Mouse (Mus musculus) ES-Bruce4 (cell line): ENCODE results near the gene D630039A03Rik. TPM values are rescaled to one million over a fixed set of nuclear protein-coding genes. Genes with fewer than 3 reads are reported as not detected.
"Not testable (repeated sequence)": the region's sequence is repeated elsewhere in the genome, so short reads cannot be mapped to it uniquely, and the experiment has no call there.

Source experiments
- H3K27ac ChIP-seq: 2 replicates; pipeline ENCODE4 v1.5.1; 2012; ENCODE audit warnings: low read length, inconsistent platforms; ENCODE audit not compliant: insufficient read depth
- H3K27me3 ChIP-seq: 2 replicates; pipeline ENCODE4 v1.6.1; 2012; ENCODE audit warnings: mild to moderate bottlenecking, low read length, inconsistent platforms; ENCODE audit not compliant: control insufficient read depth, poor library complexity, insufficient read depth, severe bottlenecking
- H3K36me3 ChIP-seq: 2 replicates; pipeline ENCODE4 v1.6.1; 2012; ENCODE audit warnings: inconsistent platforms, mild to moderate bottlenecking, low read length, moderate library complexity; ENCODE audit not compliant: control insufficient read depth, poor library complexity, insufficient read depth, severe bottlenecking
- H3K4me1 ChIP-seq: one replicate; pipeline ENCODE4 v1.8.1; 2011; ENCODE audit warnings: low read length; ENCODE audit not compliant: control insufficient read depth, insufficient read depth
- H3K4me3 ChIP-seq: 2 replicates; pipeline ENCODE4 v1.5.1; 2011; ENCODE audit warnings: low read depth, mild to moderate bottlenecking, low read length
- H3K9ac ChIP-seq: 2 replicates; pipeline ENCODE4 v1.6.1; 2012; ENCODE audit warnings: low read depth, mild to moderate bottlenecking, inconsistent platforms; ENCODE audit not compliant: poor library complexity, severe bottlenecking
- H3K9me3 ChIP-seq: replicated peaks from 2 replicates; pipeline ENCODE4 v1.6.1; 2012; ENCODE audit warnings: mild to moderate bottlenecking, low read length, inconsistent platforms; ENCODE audit not compliant: control insufficient read depth, poor library complexity, insufficient read depth, severe bottlenecking
- CTCF ChIP-seq: IDR thresholded peaks from one replicate; pipeline ENCODE4 v1.8.1; 2011; ENCODE audit warnings: low read depth, low read length
- EP300 ChIP-seq: IDR thresholded peaks from 2 replicates; pipeline ENCODE4 v1.6.1; 2011; ENCODE audit warnings: low read depth, low read length; ENCODE audit not compliant: insufficient read depth
- POLR2A ChIP-seq: IDR thresholded peaks from one replicate; pipeline ENCODE4 v1.8.1; 2011; ENCODE audit warnings: low read length; ENCODE audit not compliant: insufficient read depth
- polyA plus RNA-seq: library from polyadenylated mRNA; stranded (reverse); fragments of >200 nt; gene quantifications from 2 replicates; pipeline ENCODE4 v1.2.4, GENCODE M21; 2011; ENCODE audit warnings: low read depth; ENCODE audit not compliant: missing spikeins, insufficient read depth, insufficient read length

D630039A03Rik gene
- polyA plus RNA-seq, 1 experiment: 2.5 TPM

- Histone ChIP-seq H3K27ac (no peak overlapping the region), H3K4me3 (no peak overlapping the region), H3K4me1 (no peaks in the 10 kb centered on the region), H3K27me3 (no peaks in the 10 kb centered on the region), H3K9me3 (no peaks in the 10 kb centered on the region), H3K36me3 (peaks cover 4% of the 10 kb centered on the region; the same call in 1 of the 2 replicates), H3K9ac (no peak overlapping the region)
- TF ChIP-seq POLR2A (no peak), EP300 (no peak), CTCF (no peak)
Measured at GRCm38 (mm10) chr4:57896631-57897030, 19.5 kb downstream of the D630039A03Rik start.

- no peaks in the 10 kb centered on the region for H3K27me3 ChIP-seq
- no peak overlapping the region for H3K27ac ChIP-seq
- no peak overlapping the region for H3K9ac ChIP-seq
- no peaks in the 10 kb centered on the region for H3K9me3 ChIP-seq
- H3K4me1 ChIP-seq: no peaks in the 10 kb centered on the region
- no peak overlapping the region for H3K4me3 ChIP-seq
- TF ChIP-seq EP300 (no peak), POLR2A (no peak), CTCF (no peak)
- H3K36me3 ChIP-seq: peaks cover 4% of the 10 kb centered on the region; the same call in 1 of the 2 replicates
Measured at GRCm38 (mm10) chr4:57895902-57896301, 20.2 kb downstream of the D630039A03Rik start.

GRCm38 (mm10) chr4:57895140-57895539 lies 21.0 kb downstream of the D630039A03Rik start:
- H3K36me3 ChIP-seq: peaks cover 4% of the 10 kb centered on the region; the same call in 1 of the 2 replicates
- no peak for TF ChIP-seq CTCF
- TF ChIP-seq EP300: no peak
- TF ChIP-seq POLR2A: no peak
- no peak overlapping the region for H3K4me3 ChIP-seq
- H3K27ac ChIP-seq: no peak overlapping the region
- no peaks in the 10 kb centered on the region for H3K9me3 ChIP-seq
- no peaks in the 10 kb centered on the region for H3K4me1 ChIP-seq
- no peak overlapping the region for H3K9ac ChIP-seq
- no peaks in the 10 kb centered on the region for H3K27me3 ChIP-seq

GRCm38 (mm10) chr4:57892001-57892586 lies 24.0 kb downstream of the D630039A03Rik start:
- Histone ChIP-seq H3K4me1 (no peaks in the 10 kb centered on the region), H3K36me3 (peaks cover 4% of the 10 kb centered on the region; the same call in 1 of the 2 replicates), H3K9me3 (no peaks in the 10 kb centered on the region), H3K4me3 (no peak overlapping the region), H3K27ac (no peak overlapping the region), H3K27me3 (no peaks in the 10 kb centered on the region), H3K9ac (no peak overlapping the region)
- no peak for TF ChIP-seq CTCF
- TF ChIP-seq POLR2A: no peak
- no peak for TF ChIP-seq EP300

- H3K27ac ChIP-seq: no peak overlapping the region
- no peak overlapping the region for H3K9ac ChIP-seq
- H3K4me1 ChIP-seq: no peaks in the 10 kb centered on the region
- H3K9me3 ChIP-seq: no peaks in the 10 kb centered on the region
- TF ChIP-seq CTCF: no peak
- no peak for TF ChIP-seq POLR2A
- H3K36me3 ChIP-seq: peaks cover 4% of the 10 kb centered on the region; the same call in 1 of the 2 replicates
- H3K4me3 ChIP-seq: no peak overlapping the region
- no peaks in the 10 kb centered on the region for H3K27me3 ChIP-seq
Measured at GRCm38 (mm10) chr4:57889773-57890172, 26.3 kb downstream of the D630039A03Rik start.

GRCm38 (mm10) chr4:57888978-57889377 lies 27.1 kb downstream of the D630039A03Rik start:
- H3K27ac ChIP-seq: not testable (repeated sequence)

More at GRCm38 (mm10) chr4:57888978-57889377, 27.1 kb downstream of the D630039A03Rik start:
- H3K36me3 ChIP-seq, H3K27me3 ChIP-seq, H3K9me3 ChIP-seq, H3K4me3 ChIP-seq, H3K9ac ChIP-seq, H3K4me1 ChIP-seq: not testable (repeated sequence)
